Mouse (Mus musculus) heart, postnatal 0 days (tissue): ENCODE measurements at regions not wholly inside any gene's neighbourhood (a gene's known extent, or its start where the extent isn't known, plus 50 kb on each side); places are given as distances from the start of the nearest gene placed in this dataset.

Experiments used
- CTCF ChIP-seq: IDR thresholded peaks from 2 replicates; pipeline ENCODE4 v1.5.1; 2016; ENCODE audit warnings: antibody characterized with exemption, control low read depth, low read depth
- EP300 ChIP-seq: IDR thresholded peaks from 2 replicates; pipeline ENCODE4 v1.6.1; 2016; ENCODE audit warnings: antibody characterized with exemption, low read depth

DNA sequence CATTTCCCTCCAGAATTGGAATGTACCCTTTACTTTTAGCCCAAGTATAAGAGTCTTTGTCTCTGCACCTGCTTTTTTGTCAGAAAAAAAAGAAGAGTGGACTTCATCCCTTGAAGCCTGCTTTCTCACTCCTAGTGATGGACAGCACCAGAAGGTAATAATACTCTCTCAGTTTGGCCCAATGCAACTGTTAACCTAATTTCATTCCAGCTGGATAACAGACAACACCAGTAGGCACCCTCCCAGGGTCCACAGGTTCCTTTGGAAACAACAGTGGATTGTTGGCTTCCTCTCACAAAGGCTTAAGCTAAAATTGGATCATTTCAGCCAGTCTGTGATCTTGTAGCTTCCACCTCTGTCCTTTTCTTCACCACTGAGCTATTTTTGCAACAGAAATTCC is 197.2 kb downstream of the Fign start:
- TF ChIP-seq CTCF (no peak), EP300 (no peak)
